Mouse (Mus musculus) MEL (cell line): ENCODE data around the gene Fer. TPM values are rescaled to one million over a fixed set of nuclear protein-coding genes. Genes with fewer than 3 reads are reported as not detected.
A peak's percentile ranks its signal among the peaks of the same experiment; 100 is the strongest.

ENCODE experiments used
- DNase-seq: peaks from one replicate; pipeline ENCODE4 v3.0.0; 2011; ENCODE audit warnings: low read depth, low spot score
- H3K27ac ChIP-seq: 2 replicates; pipeline ENCODE4 v1.5.1; 2012; ENCODE audit warnings: low read depth, mild to moderate bottlenecking, control low read depth, low read length, moderate library complexity; ENCODE audit not compliant: control insufficient read depth
- H3K27me3 ChIP-seq, 2 experiments: fragments of 150-350 bp in 1 of 2; sonication (generic) in 1 of 2; 2 replicates each; pipeline ENCODE4 v1.6.1; 2012; ENCODE audit warnings: low read length in 2 of 2, mild to moderate bottlenecking in 2 of 2, improper control_type of control experiment in 1 of 2, moderate library complexity in 1 of 2; ENCODE audit not compliant: insufficient read depth in 2 of 2, control insufficient read depth in 1 of 2
- H3K36me3 ChIP-seq, 2 experiments: 2 replicates each; pipeline ENCODE4 v1.6.1; 2012 to 2014; ENCODE audit warnings: low read length in 2 of 2, improper control_type of control experiment in 1 of 2, inconsistent platforms in 1 of 2, mild to moderate bottlenecking in 1 of 2; ENCODE audit not compliant: insufficient read depth in 2 of 2, control insufficient read depth in 1 of 2
- H3K4me1 ChIP-seq, 2 experiments: fragments of 150-350 bp in 1 of 2; sonication (generic) in 1 of 2; 2 replicates each; pipeline ENCODE4 v1.6.1; 2012; ENCODE audit warnings: low read length in 2 of 2, improper control_type of control experiment in 1 of 2, mild to moderate bottlenecking in 1 of 2; ENCODE audit not compliant: insufficient read depth in 2 of 2, control insufficient read depth in 1 of 2
- H3K4me3 ChIP-seq, 2 experiments: fragments of 150-350 bp in 1 of 2; sonication (generic) in 1 of 2; 2 replicates each; pipeline ENCODE4 v1.5.1; 2012; ENCODE audit warnings: low read depth in 2 of 2, low read length in 2 of 2, mild to moderate bottlenecking in 2 of 2, moderate library complexity in 2 of 2, control low read depth in 1 of 2, improper control_type of control experiment in 1 of 2; ENCODE audit not compliant: control insufficient read depth in 1 of 2, insufficient read depth in 1 of 2
- H3K79me2 ChIP-seq: 2 replicates; pipeline ENCODE4 v1.6.1; 2012; ENCODE audit warnings: mild to moderate bottlenecking, low read length, moderate library complexity; ENCODE audit not compliant: control insufficient read depth, poor library complexity, insufficient read depth
- H3K9ac ChIP-seq: 2 replicates; pipeline ENCODE4 v1.6.1; 2012; ENCODE audit warnings: low read depth, mild to moderate bottlenecking, control low read depth, low read length, moderate library complexity; ENCODE audit not compliant: control insufficient read depth, poor library complexity, severe bottlenecking
- H3K9me3 ChIP-seq: fragments of 150-350 bp; sonication (generic); replicated peaks from 2 replicates; pipeline ENCODE4 v1.6.1; 2012; ENCODE audit warnings: mild to moderate bottlenecking, low read length, improper control_type of control experiment, moderate library complexity; ENCODE audit not compliant: insufficient read depth
- CHD1 ChIP-seq: IDR thresholded peaks from 2 replicates; pipeline ENCODE4 v1.6.1; 2012; ENCODE audit warnings: low read depth, mild to moderate bottlenecking, inconsistent platforms, low read length, improper control_type of control experiment
- CHD2 ChIP-seq: IDR thresholded peaks from 2 replicates; pipeline ENCODE4 v1.6.1; 2011; ENCODE audit warnings: low read length, improper control_type of control experiment
- E2F4 ChIP-seq: IDR thresholded peaks from 2 replicates; pipeline ENCODE4 v1.6.1; 2011; ENCODE audit warnings: low read depth, low read length, improper control_type of control experiment, borderline replicate concordance
- EP300 ChIP-seq, 2 experiments: IDR thresholded peaks; 2 replicates each; pipeline ENCODE4 v1.6.1; 2011; ENCODE audit warnings: improper control_type of control experiment in 2 of 2, low read length in 2 of 2, low read depth in 1 of 2, mild to moderate bottlenecking in 1 of 2
- ETS1 ChIP-seq: IDR thresholded peaks from 2 replicates; pipeline ENCODE4 v1.6.1; 2012; ENCODE audit warnings: low read depth, mild to moderate bottlenecking, inconsistent platforms, low read length, improper control_type of control experiment, moderate library complexity
- GATA1 ChIP-seq: IDR thresholded peaks from 2 replicates; pipeline ENCODE4 v1.6.1; 2011; ENCODE audit warnings: low read depth, low read length, improper control_type of control experiment
- HCFC1 ChIP-seq: IDR thresholded peaks from 2 replicates; pipeline ENCODE4 v1.6.1; 2012; ENCODE audit warnings: low read depth, mild to moderate bottlenecking, inconsistent platforms, low read length, improper control_type of control experiment, moderate library complexity
- KAT2A ChIP-seq: conservative IDR thresholded peaks from 2 replicates; pipeline ENCODE4 v1.6.1; 2012; ENCODE audit warnings: low read depth, low read length, improper control_type of control experiment, inconsistent platforms
- MAFK ChIP-seq: IDR thresholded peaks from 2 replicates; pipeline ENCODE4 v1.6.1; 2011; ENCODE audit warnings: low read depth, mild to moderate bottlenecking, low read length, improper control_type of control experiment, borderline replicate concordance
- MAX ChIP-seq: IDR thresholded peaks from 2 replicates; pipeline ENCODE4 v1.6.1; 2011; ENCODE audit warnings: low read length, improper control_type of control experiment
- MXI1 ChIP-seq: IDR thresholded peaks from 2 replicates; pipeline ENCODE4 v1.6.1; 2011; ENCODE audit warnings: mild to moderate bottlenecking, low read depth, low read length, improper control_type of control experiment
- POLR2A ChIP-seq, 2 experiments: IDR thresholded peaks; 2 replicates each; pipeline ENCODE4 v1.6.1; 2011 to 2012; ENCODE audit warnings: low read length in 2 of 2, mild to moderate bottlenecking in 2 of 2, control low read depth in 1 of 2, improper control_type of control experiment in 1 of 2, low read depth in 1 of 2, moderate library complexity in 1 of 2; ENCODE audit not compliant: control insufficient read depth in 1 of 2, insufficient read depth in 1 of 2, poor library complexity in 1 of 2
- TBP ChIP-seq: IDR thresholded peaks from 2 replicates; pipeline ENCODE4 v1.8.0; 2011; ENCODE audit warnings: low read depth, low read length, improper control_type of control experiment
- TCF12 ChIP-seq: IDR thresholded peaks from 2 replicates; pipeline ENCODE4 v1.6.1; 2014; ENCODE audit warnings: low read depth, mild to moderate bottlenecking, inconsistent platforms, low read length, improper control_type of control experiment, moderate library complexity
- USF2 ChIP-seq, 2 experiments: IDR thresholded peaks; 2 replicates each; pipeline ENCODE4 v1.6.1; 2011 to 2012; ENCODE audit warnings: improper control_type of control experiment in 2 of 2, low read length in 2 of 2, borderline replicate concordance in 1 of 2, inconsistent platforms in 1 of 2, low read depth in 1 of 2, mild to moderate bottlenecking in 1 of 2; ENCODE audit not compliant: insufficient read depth in 1 of 2
- ZKSCAN1 ChIP-seq: IDR thresholded peaks from 2 replicates; pipeline ENCODE4 v1.6.1; 2012; ENCODE audit warnings: low read depth, mild to moderate bottlenecking, inconsistent platforms, low read length, improper control_type of control experiment, moderate library complexity
- ZNF384 ChIP-seq: IDR thresholded peaks from 2 replicates; pipeline ENCODE4 v1.6.1; 2012; ENCODE audit warnings: low read depth, mild to moderate bottlenecking, inconsistent platforms, low read length, improper control_type of control experiment
- polyA plus RNA-seq, 2 experiments: library from polyadenylated mRNA; stranded (reverse) in 1 of 2; unstranded in 1 of 2; fragments of >175 nt in 1 of 2; fragments of >200 nt in 1 of 2; gene quantifications; 2 replicates each; pipeline versions ENCODE4 v1.2.1 to v1.2.4; 2012; ENCODE audit warnings: low replicate concordance in 2 of 2, low read depth in 1 of 2; ENCODE audit not compliant: insufficient read length in 2 of 2, insufficient read depth in 1 of 2, missing spikeins in 1 of 2
- total RNA-seq: library from RNA; depleted of rRNA; stranded (reverse); fragments of 300-350 nt; gene quantifications from 2 replicates; pipeline ENCODE4 v1.2.3, GENCODE M21; 2012

Gene Fer
- total and polyA plus RNA-seq, 3 experiments = 8.5 to 11.2 TPM; not detected in 1

GRCm38 (mm10) chr17:64018870-64019269 lies 156.0 kb downstream of the Fer start:
- no peak overlapping the region for H3K4me3 ChIP-seq
- TF ChIP-seq GATA1 (peak; percentile 77), MXI1 (0 out of 2 replicates have a peak, but pooled peaks have one; percentile 25), EP300 (IDR thresholded peaks at IDR 0.05; ENCODE audit: low read depth in 1 of 2, low read length in 2 of 2) (0 out of 4 replicates have a peak, but pooled peaks of 1 of the 2 experiments have one; percentile 26), CHD2 (no peak), MAX (peak; percentile 84)
- TF ChIP-seq, all 39 proteins: peak for 4
- DNase-seq = peak; percentile 73
- Histone ChIP-seq H3K79me2 (no peaks in the 10 kb centered on the region), H3K36me3 (peaks cover 0 to 5% of the 10 kb centered on the region in 2 experiments; a peak in 1 of 4 replicates), H3K27ac (no peak overlapping the region), H3K4me1 (peaks cover 4 to 8% of the 10 kb centered on the region in 2 experiments; a peak in 3 of 4 replicates), H3K9ac (no peak overlapping the region), H3K9me3 (no peaks in the 10 kb centered on the region), H3K27me3 (no peaks in the 10 kb centered on the region)

GRCm38 (mm10) chr17:64019646-64020045 lies 156.8 kb downstream of the Fer start:
- Histone ChIP-seq H3K4me1 (peaks cover 4 to 8% of the 10 kb centered on the region in 2 experiments; a peak in 3 of 4 replicates), H3K4me3 (no peak overlapping the region), H3K9ac (no peak overlapping the region), H3K36me3 (peaks cover 0 to 5% of the 10 kb centered on the region in 2 experiments; a peak in 1 of 4 replicates), H3K27me3 (no peaks in the 10 kb centered on the region), H3K9me3 (no peaks in the 10 kb centered on the region), H3K27ac (no peak overlapping the region), H3K79me2 (no peaks in the 10 kb centered on the region)
- TF ChIP-seq POLR2A (IDR thresholded peaks at IDR 0.05; ENCODE audit: control insufficient read depth in 1 of 2, insufficient read depth in 1 of 2, low read depth in 1 of 2, low read length in 2 of 2, poor library complexity in 1 of 2) = no peak
- no peak for TF ChIP-seq TCF12
- no peak for TF ChIP-seq USF2 (IDR thresholded peaks at IDR 0.05; ENCODE audit: borderline replicate concordance in 1 of 2, insufficient read depth in 1 of 2, low read depth in 1 of 2, low read length in 2 of 2)
- TF ChIP-seq CHD2 = no peak
- no peak for TF ChIP-seq GATA1
- no peak for TF ChIP-seq HCFC1
- no peak for TF ChIP-seq MAFK
- TF ChIP-seq ZKSCAN1 = no peak
- no peak for TF ChIP-seq MXI1
- TF ChIP-seq ZNF384 = no peak
- TF ChIP-seq TBP = no peak
- TF ChIP-seq E2F4 = no peak
- no peak for TF ChIP-seq ETS1
- TF ChIP-seq CHD1 = no peak
- no peak for TF ChIP-seq KAT2A
- no peak for DNase-seq
